Mouse (Mus musculus) embryonic facial prominence, embryonic 11.5 days (tissue): ENCODE results near the gene Mns1. TPM values are rescaled to one million over a fixed set of nuclear protein-coding genes. Genes with fewer than 3 reads are reported as not detected.

ENCODE experiments used
- ATAC-seq: fragments of 200-750 bp; cut with Nextera tagmentation; replicated peaks from 2 replicates; pipeline ENCODE4 v1.8.0; 2017; ENCODE audit warnings: low read depth; ENCODE audit not compliant: insufficient number of reproducible peaks, low FRiP score, low TSS enrichment
- DNase-seq: peaks from one replicate; pipeline ENCODE4 v3.0.0-alpha.2; 2015; ENCODE audit warnings: low spot score
- H3K27ac ChIP-seq: fragments of 300-500 bp; sonication (generic); replicated peaks from 2 replicates; pipeline ENCODE4 v1.5.1; 2014; ENCODE audit warnings: mild to moderate bottlenecking, low read depth, low read length, control low read depth
- H3K27me3 ChIP-seq: fragments of 300-500 bp; sonication (generic); 2 replicates; pipeline ENCODE4 v1.6.1; 2014; ENCODE audit warnings: mild to moderate bottlenecking, low read length, moderate library complexity, mixed read lengths; ENCODE audit not compliant: control insufficient read depth, insufficient read depth
- H3K36me3 ChIP-seq: fragments of 300-500 bp; sonication (generic); replicated peaks from 2 replicates; pipeline ENCODE4 v1.6.1; 2014; ENCODE audit warnings: low read depth, mild to moderate bottlenecking, low read length, moderate library complexity, mixed read lengths; ENCODE audit not compliant: control insufficient read depth, insufficient read depth
- H3K4me1 ChIP-seq: fragments of 300-500 bp; sonication (generic); 2 replicates; pipeline ENCODE4 v1.6.1; 2014; ENCODE audit warnings: low read length, mixed read lengths; ENCODE audit not compliant: control insufficient read depth, insufficient read depth
- H3K4me2 ChIP-seq: fragments of 300-500 bp; sonication (generic); 2 replicates; pipeline ENCODE4 v1.6.1; 2014; ENCODE audit warnings: low read depth, mild to moderate bottlenecking, control low read depth, low read length, moderate library complexity
- H3K4me3 ChIP-seq: fragments of 300-500 bp; sonication (generic); 2 replicates; pipeline ENCODE4 v1.5.1; 2014; ENCODE audit warnings: low read depth, low read length, control low read depth
- H3K9ac ChIP-seq: fragments of 300-500 bp; sonication (generic); replicated peaks from 2 replicates; pipeline ENCODE4 v1.6.1; 2014; ENCODE audit warnings: mild to moderate bottlenecking, control low read depth, low read length
- H3K9me3 ChIP-seq: fragments of 300-500 bp; sonication (generic); replicated peaks from 2 replicates; pipeline ENCODE4 v1.6.1; 2016; ENCODE audit warnings: mild to moderate bottlenecking, low read length, inconsistent platforms, mixed read lengths; ENCODE audit not compliant: control insufficient read depth
- WGBS: fragments of 180-500 bp; shearing (Covaris S2); extraction: QIAGEN DNeasy Blood & Tissue Kit; methylation state at CpG from one replicate; pipeline ENCODE4 v1.1.7; 2014; 5-methylcytosine and 5-hydroxymethylcytosine counted together
- polyA plus RNA-seq: library from polyadenylated mRNA; unstranded; fragments of >200 nt; fragmentation: Nextera tagmentation; extraction: Ambion mirVana; gene quantifications from 2 replicates; pipeline ENCODE4 v1.2.1, GENCODE M21; 2014

Gene Mns1
- polyA plus RNA-seq, 1 experiment from 2014 or later, result 50.9 TPM

GRCm38 (mm10) chr9:72465754-72466181 lies 28.0 kb downstream of the Mns1 start:
- WGBS, result 92% methylated on average over 4 of the region's 4 CpGs
- DNase-seq (no peak), ATAC-seq (no peak)
- H3K9me3 ChIP-seq, result no peaks in the 10 kb centered on the region
- H3K27ac ChIP-seq, result no peak overlapping the region
- no peaks in the 10 kb centered on the region for H3K27me3 ChIP-seq
- H3K4me1 ChIP-seq, result no peaks in the 10 kb centered on the region
- no peak overlapping the region for H3K9ac ChIP-seq
- no peak overlapping the region for H3K4me3 ChIP-seq
- no peak overlapping the region for H3K4me2 ChIP-seq
- no peaks in the 10 kb centered on the region for H3K36me3 ChIP-seq

- DNase-seq, result peak; percentile 48
- Histone ChIP-seq H3K36me3 (no peaks in the 10 kb centered on the region), H3K4me1 (no peaks in the 10 kb centered on the region), H3K27me3 (no peaks in the 10 kb centered on the region), H3K4me2 (no peak overlapping the region), H3K4me3 (no peak overlapping the region), H3K9me3 (no peaks in the 10 kb centered on the region), H3K9ac (no peak overlapping the region), H3K27ac (no peak overlapping the region)
- no peak for ATAC-seq
- 64% methylated on average over 11 of the region's 11 CpGs for WGBS
Observed at GRCm38 (mm10) chr9:72467551-72468407, 30.0 kb downstream of the Mns1 start.

- Histone ChIP-seq H3K4me3 (no peak overlapping the region), H3K27me3 (no peaks in the 10 kb centered on the region), H3K9ac (no peak overlapping the region), H3K4me1 (no peaks in the 10 kb centered on the region), H3K27ac (no peak overlapping the region), H3K36me3 (no peaks in the 10 kb centered on the region), H3K4me2 (no peak overlapping the region), H3K9me3 (no peaks in the 10 kb centered on the region)
- ATAC-seq (no peak), DNase-seq (no peak)
- 95% methylated on average over 10 of the region's 10 CpGs for WGBS
Observed at GRCm38 (mm10) chr9:72468616-72469015, 30.8 kb downstream of the Mns1 start.

- H3K4me1 ChIP-seq, result no peaks in the 10 kb centered on the region
- ATAC-seq (no peak), DNase-seq (no peak)
- H3K27me3 ChIP-seq, result no peaks in the 10 kb centered on the region
- H3K4me2 ChIP-seq, result no peak overlapping the region
- no peak overlapping the region for H3K9ac ChIP-seq
- no peak overlapping the region for H3K27ac ChIP-seq
- H3K36me3 ChIP-seq, result no peaks in the 10 kb centered on the region
- no peak overlapping the region for H3K4me3 ChIP-seq
- WGBS, result 97% methylated on average over 1 of the region's 1 CpGs
- H3K9me3 ChIP-seq, result no peaks in the 10 kb centered on the region
Observed at GRCm38 (mm10) chr9:72469851-72470250, 32.0 kb downstream of the Mns1 start.

GRCm38 (mm10) chr9:72475511-72475910 lies 37.7 kb downstream of the Mns1 start:
- Histone ChIP-seq H3K36me3 (peaks cover 4% of the 10 kb centered on the region; the same call in 1 of the 2 replicates), H3K4me2 (no peak overlapping the region), H3K4me3 (no peak overlapping the region), H3K27me3 (no peaks in the 10 kb centered on the region), H3K9me3 (no peaks in the 10 kb centered on the region), H3K27ac (no peak overlapping the region), H3K4me1 (no peaks in the 10 kb centered on the region), H3K9ac (no peak overlapping the region)
- ATAC-seq, result no peak
- DNase-seq, result no peak
- 86% methylated on average over 9 of the region's 9 CpGs for WGBS

- Histone ChIP-seq H3K4me1 (no peaks in the 10 kb centered on the region), H3K4me2 (no peak overlapping the region), H3K9ac (no peak overlapping the region), H3K27ac (no peak overlapping the region), H3K4me3 (no peak overlapping the region), H3K27me3 (no peaks in the 10 kb centered on the region), H3K9me3 (no peaks in the 10 kb centered on the region), H3K36me3 (peaks cover 4% of the 10 kb centered on the region; the same call in 1 of the 2 replicates)
- DNase-seq, result no peak
- 69% methylated on average over 6 of the region's 6 CpGs for WGBS
- no peak for ATAC-seq
Observed at GRCm38 (mm10) chr9:72477306-72477705, 39.5 kb downstream of the Mns1 start.

- Histone ChIP-seq H3K4me3 (no peak overlapping the region), H3K27ac (no peak overlapping the region), H3K36me3 (peaks cover 4% of the 10 kb centered on the region; the same call in 1 of the 2 replicates), H3K4me2 (no peak overlapping the region), H3K9me3 (no peaks in the 10 kb centered on the region), H3K4me1 (no peaks in the 10 kb centered on the region), H3K27me3 (no peaks in the 10 kb centered on the region), H3K9ac (no peak overlapping the region)
- no peak for DNase-seq
- no peak for ATAC-seq
- WGBS, result 92% methylated on average over 1 of the region's 1 CpGs
Observed at GRCm38 (mm10) chr9:72479276-72479675, 41.5 kb downstream of the Mns1 start.

- Histone ChIP-seq H3K4me1 (no peaks in the 10 kb centered on the region), H3K9ac (no peak overlapping the region)
Observed at GRCm38 (mm10) chr9:72488523-72488922, 50.7 kb downstream of the Mns1 start.

More at GRCm38 (mm10) chr9:72488523-72488922, 50.7 kb downstream of the Mns1 start:
- no peak overlapping the region for H3K27ac ChIP-seq
- H3K27me3 ChIP-seq, result no peaks in the 10 kb centered on the region
- H3K36me3 ChIP-seq, result no peaks in the 10 kb centered on the region
- H3K9me3 ChIP-seq, result no peaks in the 10 kb centered on the region
- no peak overlapping the region for H3K4me3 ChIP-seq
- DNase-seq, result no peak
- no peak overlapping the region for H3K4me2 ChIP-seq
- no peak for ATAC-seq
